Mouse (Mus musculus) adrenal gland, adult 2 months (tissue): ENCODE results near the gene Sh3yl1. TPM values are rescaled to one million over a fixed set of nuclear protein-coding genes. Genes with fewer than 3 reads are reported as not detected.
A peak's percentile ranks its signal among the peaks of the same experiment; 100 is the strongest.

Source experiments
- DNase-seq: peaks from one replicate; pipeline ENCODE4 v3.0.0; 2021
- long read RNA-seq: library from polyadenylated mRNA; stranded (forward); transcript quantifications from one replicate; pipeline ENCODE4 v2.0.0, GENCODE M21; 2021
- polyA plus RNA-seq: library from polyadenylated mRNA; depleted of rRNA; stranded (reverse); fragments of >200 nt; gene quantifications from 2 replicates; pipeline ENCODE4 v1.2.3, GENCODE M21; 2012; rRNA removed
- total RNA-seq, 2 experiments: library from RNA; stranded (reverse); gene quantifications; 2 replicates each; pipeline ENCODE4 v1.2.3; 2021

The Sh3yl1 gene
- total RNA-seq (1 to 10 TPM; 2.8 to 3.9 TPM), polyA plus RNA-seq (0.13 and 0.40 TPM in 2 replicates)
- long read RNA-seq = 0 reads

DNA sequence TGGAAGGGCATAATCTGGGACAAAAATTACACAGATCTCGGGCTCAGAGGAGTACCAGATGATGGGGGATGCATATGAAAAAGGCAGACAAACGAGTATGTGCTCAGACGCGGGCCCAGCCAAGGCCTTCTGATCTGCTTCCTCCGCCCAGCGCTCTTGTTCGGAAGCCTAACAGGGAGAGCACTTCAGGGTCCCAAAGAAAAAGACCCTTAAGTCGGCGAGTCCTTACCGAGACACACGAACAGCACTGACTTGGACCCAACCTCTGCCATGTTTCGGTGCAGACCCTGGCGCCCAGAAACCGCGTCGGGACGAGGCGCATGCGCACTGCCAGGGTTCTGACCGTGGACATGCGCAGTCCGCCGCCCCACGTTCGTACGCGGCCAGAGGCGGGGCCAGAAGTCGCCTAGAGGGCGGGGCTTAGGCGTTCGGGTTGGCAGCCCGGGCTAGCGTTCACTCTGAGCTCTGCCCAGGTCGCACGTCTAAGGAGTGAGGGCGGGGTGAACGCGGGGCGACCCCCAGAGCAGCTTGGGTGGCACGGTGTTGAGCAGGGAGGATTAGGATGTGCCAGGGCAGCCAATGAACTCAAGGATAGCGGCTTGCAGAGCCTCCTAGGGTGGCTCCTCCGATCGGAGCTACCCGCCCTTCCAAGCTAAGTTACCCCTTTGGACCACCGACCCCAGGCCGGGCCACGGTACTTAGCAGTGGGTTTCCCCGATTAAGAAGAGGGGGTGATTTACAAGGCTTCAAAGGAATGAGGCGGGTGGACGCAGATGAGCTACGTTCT is at the start of gene Sh3yl1, which contains the start of gene Acp1:
Sh3yl1 (plus strand) TSS at position 408 of the 787 bp plus-strand sequence.
Acp1 (minus strand) TSS at position 329 of the 787 bp plus-strand sequence.
- DNase-seq = peak; percentile 97

DNA sequence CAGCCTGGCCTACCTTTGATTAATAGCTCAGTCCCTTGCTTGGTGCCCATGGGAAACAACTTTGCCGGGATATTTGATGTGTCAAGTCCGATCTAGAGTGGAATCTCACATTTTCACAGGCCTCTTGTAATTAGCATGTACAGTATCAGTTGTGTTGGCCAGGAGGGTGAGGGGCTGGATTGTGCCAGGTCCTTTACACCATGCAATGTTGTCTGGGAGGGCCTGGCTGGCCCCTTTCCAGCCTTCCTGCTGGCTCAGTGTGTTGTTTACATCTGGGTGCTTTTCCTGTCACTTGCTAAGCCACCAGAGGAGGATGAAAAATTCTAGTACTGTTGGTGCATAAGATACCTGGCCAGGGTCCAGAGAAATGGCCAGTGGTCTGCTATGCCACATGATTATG is 47.1 kb upstream of the Sh3yl1 start:
- DNase-seq = no peak

DNA sequence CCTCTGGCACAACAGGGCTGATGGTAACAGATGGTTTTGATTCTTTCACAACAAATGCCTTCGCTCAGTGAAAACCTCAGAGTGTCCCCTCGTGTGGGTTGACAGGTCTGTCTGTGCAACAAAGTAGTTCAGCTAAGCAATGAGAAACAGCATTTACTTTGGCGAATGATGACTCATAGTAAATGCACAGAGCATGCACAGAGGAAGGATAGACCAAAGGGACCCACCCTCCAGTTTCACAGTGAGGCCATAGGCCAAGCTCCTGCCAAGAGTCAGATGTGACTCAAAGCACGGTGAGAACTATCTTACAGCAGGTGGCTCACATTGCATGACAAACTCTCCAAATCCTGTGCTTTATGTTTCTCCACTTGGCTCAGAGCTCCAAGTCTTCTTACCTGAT is 45.7 kb upstream of the Sh3yl1 start:
- no peak for DNase-seq

DNA sequence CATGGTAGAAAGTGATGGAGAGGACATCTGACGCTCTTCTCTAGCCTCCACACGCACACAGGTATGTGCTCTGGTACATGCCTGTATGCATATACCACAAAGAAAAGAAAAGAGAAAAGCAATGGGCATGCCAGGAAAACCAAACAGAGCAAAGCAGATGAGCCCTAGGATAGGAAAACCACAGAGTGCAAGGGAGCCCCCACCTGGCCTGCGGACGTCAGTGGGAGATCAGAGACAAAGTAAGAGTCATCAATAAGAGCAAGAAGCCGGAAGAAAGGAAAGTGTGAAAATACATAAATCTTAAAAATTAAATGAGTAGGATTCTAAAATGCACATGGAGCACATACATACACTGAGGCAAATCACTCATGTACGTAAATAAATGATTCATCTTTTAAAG is 32.0 kb upstream of the Sh3yl1 start:
- DNase-seq = no peak

DNA sequence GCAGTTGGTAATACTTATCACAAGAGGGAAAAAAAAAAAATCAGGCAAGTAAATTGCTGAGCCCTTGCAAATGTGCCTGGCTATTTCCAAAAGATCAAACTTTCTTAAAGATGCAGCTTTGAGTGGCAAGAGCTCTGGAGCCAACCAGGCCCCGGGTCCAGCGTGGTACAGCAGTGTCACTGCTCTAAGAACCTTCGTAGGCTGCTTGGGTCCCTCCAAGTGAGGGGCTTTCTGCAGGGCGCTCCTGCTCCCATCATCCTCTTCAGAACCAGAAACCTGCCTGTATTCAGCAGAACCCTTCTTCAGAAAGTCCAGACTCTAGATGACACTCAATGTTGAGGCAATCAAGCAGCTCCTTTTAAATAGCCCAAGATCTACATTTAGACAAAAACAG is 27.9 kb upstream of the Sh3yl1 start:
- no peak for DNase-seq

DNA sequence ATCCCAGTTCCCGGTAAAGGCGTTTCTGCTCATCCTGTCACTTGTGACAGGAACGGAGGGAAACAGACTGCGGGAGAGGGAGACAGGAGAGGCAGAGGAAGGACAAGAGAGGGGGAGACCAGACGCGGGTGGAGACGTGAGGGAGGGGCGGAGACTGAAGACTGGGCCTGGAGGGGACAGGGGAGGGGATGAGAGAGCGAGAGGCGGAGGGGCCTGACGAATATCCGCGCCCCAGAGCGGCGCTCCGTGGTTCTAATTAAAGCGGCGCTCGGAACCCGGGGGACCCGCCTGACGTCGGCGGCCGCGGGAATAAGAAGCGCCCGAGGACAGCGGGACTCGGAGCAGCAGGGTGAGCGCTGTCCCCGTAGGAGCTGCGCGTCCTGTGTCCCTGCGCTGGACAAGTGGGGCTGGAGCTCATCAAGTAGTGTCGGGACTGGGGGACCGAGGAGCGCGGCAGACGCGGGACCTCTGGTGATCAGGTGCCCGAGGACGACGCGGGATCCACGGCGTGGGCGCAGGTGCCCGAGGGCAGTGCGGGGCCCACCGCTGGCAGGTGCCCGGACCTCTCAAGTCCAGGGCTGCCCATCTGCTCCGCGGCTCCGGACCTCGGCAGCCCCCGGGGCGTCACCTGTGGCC is 27.4 kb upstream of the Sh3yl1 start, which contains the start of gene Alkal2:
Alkal2 (plus strand) TSS at position 337 of the 636 bp plus-strand sequence.
- peak; percentile 23 for DNase-seq

DNA sequence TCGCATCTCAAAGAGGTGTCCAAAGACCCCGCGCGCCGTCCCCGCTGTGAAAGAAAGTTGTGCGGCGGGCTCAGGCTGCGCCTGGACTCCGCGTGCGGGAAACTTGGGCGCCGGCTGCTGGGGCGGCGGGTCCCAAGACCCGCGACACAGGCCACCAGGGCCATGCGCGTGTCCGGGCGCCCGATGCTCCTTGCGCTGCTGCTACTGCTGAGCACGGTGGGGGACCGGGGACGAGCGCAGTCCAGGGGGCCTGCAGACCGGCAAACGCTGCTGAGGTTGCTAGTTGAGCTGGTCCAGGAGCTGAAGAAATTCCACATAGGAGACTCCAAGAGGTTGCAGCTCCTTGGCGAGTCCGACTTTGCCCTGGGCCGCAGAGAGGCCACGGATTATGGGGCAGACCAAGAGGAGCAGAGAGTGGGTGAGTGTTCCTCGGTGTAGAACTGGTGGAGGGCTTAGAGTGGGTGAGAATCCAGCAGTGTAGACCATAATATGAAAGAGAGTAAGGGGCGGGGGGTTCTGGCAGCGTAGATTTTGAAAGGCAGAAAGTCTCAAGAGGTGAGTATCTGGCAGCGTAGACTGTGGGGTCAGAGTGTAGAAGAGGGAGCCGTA is 26.7 kb upstream of the Sh3yl1 start:
- no peak for DNase-seq

DNA sequence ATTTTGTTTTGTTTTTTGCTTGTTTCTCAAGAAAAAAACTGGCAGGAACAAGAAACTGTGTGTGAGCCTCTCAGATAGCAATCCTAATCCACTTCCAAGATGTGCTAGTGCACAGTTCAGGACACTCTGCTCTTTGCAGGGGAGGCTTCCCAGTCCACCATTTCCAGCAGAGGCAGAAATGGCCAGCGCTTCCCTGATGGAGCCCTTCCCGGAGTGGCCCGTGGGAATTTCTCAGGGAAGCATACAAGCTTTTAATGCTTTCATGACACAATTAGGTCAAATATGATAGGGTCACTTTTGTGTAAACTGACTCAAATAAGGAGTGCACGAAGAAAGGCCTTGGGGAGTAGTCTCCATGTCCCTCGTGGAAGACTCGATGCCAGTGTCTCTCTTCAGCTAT is 25.6 kb upstream of the Sh3yl1 start:
- peak; percentile 19 for DNase-seq

DNA sequence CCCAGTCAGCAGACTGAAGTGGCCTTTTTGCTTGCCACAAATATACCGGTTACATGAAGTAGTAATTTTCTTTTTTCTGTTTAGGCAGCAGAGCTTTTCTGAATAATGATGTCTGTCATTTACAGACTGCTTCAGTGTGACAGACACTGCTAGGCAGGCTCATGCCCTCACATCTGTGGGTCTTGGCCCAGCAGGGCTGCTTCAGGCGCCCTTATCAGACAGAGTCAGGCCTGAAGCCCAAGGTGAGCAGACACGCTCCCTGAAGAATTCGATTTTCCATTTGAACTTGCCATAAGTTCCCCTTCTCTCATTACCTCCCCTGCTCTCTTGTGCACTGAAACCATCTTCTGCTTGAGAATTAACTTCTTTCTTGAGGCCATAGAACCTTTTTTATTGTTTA is 23.5 kb upstream of the Sh3yl1 start:
- no peak for DNase-seq

DNA sequence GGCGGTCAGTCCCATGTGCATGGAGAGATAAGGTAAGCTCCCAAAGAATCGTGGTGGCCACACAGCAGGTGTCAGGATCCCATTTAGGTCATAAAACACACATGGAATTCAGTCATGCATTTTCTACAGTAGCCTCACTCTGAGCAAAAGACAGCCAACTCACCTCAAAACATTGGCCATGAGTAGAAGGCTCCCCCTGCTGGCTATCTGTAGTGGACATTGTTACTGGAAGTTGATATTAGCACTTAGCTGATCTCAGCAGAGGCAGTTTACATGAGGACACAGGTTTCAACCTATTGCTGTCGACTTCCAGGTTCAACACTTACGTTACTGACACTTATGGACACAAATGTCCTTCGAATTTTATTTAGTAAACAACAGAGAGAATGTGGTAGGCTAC is 21.4 kb upstream of the Sh3yl1 start:
- DNase-seq = peak; percentile 63

DNA sequence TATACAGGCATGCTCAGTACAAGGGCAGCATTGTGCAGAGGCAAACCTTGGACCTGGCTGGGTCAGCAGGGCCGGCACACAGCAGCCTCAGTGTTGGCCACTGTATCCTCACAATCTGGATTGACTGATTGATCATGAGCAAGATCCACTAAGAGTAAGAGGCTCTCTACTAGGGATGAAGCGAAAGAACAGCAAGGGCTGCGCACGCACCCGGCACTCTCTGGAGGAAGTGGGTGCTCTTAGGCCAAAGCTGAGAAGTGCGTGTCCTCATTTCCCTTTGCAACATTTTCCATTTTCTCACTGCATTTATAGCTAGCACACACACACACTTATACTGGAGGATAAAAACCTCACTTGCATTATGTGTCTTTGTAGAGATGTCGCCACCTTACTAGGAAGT is 20.0 kb upstream of the Sh3yl1 start:
- no peak for DNase-seq

DNA sequence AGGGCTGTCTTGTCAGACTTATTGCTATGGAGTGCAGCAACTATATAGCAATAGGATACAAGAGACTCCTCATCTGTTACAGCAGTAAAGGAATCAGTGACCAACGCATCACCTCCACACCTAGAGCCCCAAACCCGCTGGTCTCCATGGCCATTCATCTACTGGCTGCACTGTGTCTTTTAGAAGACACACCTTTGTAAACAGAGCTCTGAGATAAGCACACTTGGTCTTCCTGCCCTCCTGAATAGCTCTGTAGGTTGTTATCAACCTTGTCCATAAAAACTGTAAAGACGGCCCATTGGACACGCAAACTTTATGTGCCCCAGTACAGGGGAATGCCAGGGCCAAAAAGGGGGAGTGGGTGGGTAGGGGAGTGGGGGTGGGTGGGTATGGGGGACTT is 14.4 kb upstream of the Sh3yl1 start:
- no peak for DNase-seq

DNA sequence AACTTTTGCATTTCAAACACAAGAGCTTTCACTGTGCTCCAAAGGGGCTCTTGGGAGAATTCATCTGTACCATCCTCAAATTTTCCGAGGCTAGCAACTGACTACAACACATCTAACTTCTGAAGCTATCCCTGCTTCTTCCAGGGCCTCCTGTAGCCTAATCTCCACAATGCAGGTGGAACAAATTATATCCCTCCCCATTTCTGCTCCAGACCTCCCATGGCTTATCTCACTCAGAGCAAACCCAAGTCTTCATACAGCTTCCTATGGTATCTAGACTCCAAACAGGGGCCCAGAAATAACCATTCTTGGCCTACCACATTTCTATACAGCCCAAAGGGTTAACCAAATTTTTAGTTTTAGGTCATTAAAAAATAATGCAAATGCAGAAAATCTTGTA is 2.8 kb upstream of the Sh3yl1 start:
- no peak for DNase-seq

DNA sequence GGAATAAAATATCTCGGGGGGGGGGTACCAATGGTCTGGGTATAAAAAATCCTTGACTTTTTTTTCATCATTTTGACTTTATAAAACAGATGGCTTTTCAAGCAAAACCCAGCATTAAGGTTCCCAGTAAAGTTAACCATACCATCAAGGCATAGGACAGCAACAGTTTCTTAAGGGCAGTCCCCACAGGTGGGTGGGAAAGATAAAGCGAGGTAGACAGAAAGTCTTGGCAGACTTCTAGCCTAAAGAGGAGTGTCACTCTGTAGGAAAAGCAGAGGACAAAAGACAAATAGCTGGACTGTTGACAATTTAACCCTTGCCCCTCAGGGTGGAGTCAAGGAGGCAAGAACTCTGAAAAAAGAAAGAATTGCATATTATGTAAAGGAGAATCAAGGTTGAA is 1.6 kb upstream of the Sh3yl1 start:
- DNase-seq = no peak

DNA sequence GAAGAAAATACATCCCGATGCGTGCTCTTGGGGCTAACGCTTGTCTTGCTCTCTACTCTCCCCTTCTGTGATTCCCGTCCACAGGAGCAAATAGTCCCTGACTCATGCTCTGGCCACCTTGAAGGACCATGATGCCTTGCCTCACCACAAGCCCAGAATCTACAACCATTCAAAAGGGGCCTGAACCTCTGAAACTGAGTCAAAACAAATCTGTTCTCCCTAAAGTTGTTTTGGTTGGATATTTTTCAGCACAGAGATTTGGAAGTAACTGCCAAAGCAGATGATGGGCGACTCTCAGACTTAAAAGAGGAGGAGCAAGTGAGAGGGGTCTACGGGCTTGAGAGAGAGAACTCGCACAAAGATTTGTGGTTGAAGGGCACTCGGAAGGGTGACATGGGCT is 608 bp upstream of the Sh3yl1 start:
- peak; percentile 17 for DNase-seq

DNA sequence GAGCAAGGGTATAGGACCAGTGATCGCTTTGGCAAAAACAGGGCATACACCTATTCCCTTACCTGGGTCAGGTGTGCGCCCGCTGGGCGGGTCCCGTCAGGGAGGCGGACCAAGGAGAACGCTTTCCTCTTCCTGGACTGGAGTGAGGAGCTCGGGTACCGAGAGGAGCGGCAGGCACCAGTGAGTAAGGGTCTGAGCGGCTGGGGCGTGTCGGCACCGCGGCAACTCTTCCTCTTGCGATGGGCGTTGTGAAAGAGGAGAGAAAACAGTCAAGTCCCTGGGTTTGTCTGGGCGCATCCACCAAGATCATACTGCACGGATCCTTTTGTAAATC is 547 bp downstream of the Sh3yl1 start:
- peak; percentile 44 for DNase-seq

DNA sequence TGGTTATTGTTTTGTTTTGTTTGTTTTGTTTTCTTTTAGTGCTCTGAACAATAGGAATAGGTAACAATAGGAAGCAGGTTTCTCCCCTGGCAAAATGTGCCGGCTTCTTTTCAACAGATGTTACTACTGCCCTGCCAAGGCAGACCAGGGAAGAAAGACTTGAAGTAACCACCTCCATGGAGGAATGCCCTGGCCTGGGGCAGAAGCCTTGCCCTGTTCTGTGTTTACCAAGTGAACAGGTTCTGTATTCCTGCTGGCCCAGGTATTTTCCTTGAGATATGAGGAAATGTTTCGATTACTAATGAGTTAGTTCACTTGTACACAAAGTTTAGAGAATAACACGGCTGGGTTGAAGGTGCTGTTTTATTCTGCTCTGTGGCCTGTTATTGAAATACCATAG is 1.4 kb downstream of the Sh3yl1 start:
- DNase-seq = no peak

DNA sequence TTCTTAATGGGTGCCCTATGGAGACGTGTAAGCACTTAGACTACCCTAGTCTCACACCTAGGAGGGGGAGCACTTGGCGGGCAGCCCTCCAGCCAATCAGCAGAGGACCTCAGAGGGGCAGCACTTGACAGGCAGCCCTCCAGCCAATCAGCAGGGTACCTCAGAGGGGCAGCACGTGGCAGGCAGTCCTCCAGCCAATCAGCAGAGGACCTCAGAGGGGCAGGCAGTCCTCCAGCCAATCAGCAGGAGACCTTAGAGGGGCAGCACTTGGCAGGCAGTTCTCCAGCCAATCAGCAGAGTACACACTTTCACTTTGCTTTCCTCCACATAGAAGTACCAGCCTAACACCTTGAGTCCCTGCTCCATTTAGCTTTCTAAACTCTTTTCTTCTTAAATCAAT is 10.9 kb downstream of the Sh3yl1 start:
- DNase-seq = no peak

DNA sequence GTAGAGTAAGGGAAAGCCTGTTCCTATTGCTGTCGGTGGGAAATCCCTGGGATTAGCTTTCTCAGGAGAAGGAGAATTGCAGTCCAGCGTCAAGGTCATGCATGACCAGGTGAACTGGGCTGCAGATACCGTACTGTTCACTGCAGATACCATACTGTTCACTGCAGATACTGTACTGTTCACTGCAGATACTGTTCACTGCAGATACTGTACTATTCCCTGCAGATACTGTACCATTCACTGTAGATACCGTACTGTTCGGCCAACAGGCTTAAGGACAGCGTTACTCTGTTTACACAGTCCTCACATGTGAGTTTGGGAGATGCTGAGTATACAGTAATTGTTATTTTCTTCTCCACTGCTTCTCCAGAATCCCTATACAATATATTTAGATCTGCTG is 16.7 kb downstream of the Sh3yl1 start:
- DNase-seq = no peak

DNA sequence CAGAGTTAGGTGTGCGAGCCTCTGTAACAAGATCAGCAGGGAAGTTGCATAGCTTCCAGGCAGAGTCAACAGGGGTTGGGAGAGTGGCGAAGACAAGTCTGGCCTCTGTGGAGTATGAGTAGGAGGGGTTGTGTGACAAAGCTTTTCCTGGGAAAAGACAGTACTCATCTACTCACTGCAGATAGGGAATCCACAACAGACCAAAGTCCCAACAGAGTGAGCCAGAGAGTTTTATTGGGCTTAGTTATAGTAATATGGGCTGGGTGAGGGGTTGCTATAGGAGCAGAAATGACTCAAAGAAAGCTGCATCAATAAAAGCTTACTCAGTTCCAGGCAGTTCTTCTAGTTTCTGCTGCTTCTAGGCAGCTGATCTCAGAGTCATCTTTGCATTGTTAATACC is 21.8 kb downstream of the Sh3yl1 start:
- no peak for DNase-seq

DNA sequence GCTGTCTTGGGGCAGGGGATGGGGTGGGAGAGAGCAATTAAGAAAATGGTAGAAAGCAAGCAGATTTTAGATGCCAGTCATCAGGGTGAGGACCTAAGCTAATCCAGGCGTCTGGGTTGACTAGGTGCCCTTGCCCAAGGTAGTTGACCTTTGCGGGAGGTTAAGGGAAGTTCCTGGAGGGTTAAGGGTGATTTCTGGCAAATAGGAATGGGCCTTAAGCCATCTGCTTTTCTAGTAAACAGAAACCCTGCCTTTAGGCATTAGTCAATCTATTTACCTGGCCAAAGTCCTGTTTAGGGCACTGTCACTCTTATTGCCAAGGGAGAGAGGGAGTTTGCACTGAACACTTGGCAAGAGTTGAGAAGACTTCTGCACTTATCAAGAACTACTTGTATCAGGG is 25.4 kb downstream of the Sh3yl1 start:
- no peak for DNase-seq

DNA sequence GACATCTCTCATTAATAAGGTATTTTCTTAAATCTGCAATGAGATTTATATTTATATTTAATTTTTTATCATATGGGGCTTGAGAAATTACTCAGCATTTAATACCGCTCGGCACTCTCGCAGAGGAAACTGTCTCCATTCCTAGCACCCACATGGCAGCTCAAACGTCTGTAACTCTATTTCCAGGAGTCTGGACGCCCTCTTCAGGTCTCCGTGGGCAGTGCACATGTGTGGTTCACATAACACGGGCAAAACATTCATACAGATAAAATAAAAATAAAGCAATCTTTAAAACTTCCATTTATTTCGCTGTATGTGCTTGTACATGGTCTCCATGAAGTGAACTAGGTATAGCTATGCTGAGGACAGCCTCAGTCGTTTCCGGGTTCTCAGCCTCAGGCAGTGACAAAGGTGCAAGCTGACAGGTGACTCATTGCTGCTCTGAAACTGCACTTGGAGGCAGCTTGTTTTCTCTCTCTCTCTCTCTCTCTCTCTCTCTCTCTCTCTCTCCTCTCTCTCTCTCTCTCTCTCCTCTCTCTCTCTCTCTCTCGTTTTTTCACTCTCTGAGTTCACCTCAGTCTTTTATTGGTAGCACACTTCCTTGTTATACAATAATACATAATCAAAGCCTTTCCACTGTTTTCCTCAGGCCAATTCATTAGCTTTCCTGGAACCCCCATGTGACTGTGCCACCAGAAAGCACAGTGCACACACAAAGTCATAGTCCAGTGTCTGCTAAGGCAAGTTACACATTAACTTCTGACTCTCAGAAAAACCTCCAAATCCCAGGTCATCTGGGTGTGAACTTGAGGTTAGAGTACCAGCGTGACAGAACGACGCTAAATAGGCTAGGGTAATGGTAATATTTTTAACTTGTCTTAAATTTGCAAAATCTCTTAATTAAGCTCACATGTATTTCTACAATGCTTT is 31.9 kb downstream of the Sh3yl1 start:
- no peak for DNase-seq
